Mouse (Mus musculus): Measurements from ENCODE around the gene Cdh26. TPM values are rescaled to one million over a fixed set of nuclear protein-coding genes. Genes with fewer than 3 reads are reported as not detected.

Cdh26 gene
- polyA plus RNA-seq, 1 experiment = not detected

DNA sequence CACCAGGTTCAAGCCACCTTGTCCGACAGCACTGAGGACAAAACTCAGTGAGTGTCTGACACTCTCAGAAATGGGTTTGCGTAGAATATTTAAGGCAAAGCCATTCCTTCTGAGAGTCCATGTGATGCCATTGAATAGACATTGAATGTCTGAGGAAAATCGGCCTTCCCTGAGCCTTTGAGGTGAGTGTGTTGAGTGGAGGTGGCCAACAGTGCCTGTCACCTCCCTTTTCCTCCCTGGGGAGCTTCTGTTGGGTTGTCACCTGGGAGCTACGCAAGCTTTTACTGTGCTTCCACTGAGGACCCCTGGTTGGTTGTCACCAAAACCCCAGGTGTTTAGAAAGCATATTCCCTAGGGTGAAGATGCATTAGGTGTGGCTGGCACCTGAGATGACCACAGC is 1.7 kb upstream of the Cdh26 start:
- TF ChIP-seq GATA1 (IDR thresholded peaks at IDR 0.05; ENCODE audit: low read length) (no peak), TAL1 (IDR thresholded peaks at IDR 0.05; ENCODE audit: low read length) (no peak)
- Histone ChIP-seq H3K4me1 (ENCODE audit: control insufficient read depth) (no peaks in the 10 kb centered on the region), H3K4me3 (replicated peaks) (no peak overlapping the region), H3K27me3 (ENCODE audit: control insufficient read depth) (no peaks in the 10 kb centered on the region), H3K36me3 (ENCODE audit: control insufficient read depth) (no peaks in the 10 kb centered on the region), H3K9me3 (ENCODE audit: control insufficient read depth, low read length) (no peaks in the 10 kb centered on the region)

DNA sequence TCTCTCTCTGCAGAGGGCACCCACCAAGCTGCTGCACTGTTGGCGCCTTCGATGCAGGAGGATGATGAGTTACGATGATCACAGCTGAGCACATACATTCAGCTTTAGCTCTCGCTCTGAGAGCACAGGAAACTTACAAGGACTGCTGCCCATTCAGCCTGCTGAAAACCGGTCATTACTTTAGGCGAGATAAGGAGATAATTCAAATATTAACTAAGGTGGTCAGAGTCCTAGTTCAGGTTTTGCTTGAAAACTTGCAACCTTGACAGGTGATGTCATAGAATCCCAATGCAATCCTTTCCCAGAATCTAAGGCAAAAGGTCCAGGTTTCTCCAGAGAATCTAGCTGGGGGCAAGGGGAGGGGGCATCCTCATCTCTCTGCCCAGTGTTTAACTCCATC is 905 bp upstream of the Cdh26 start:
- H3K9me3 ChIP-seq (ENCODE audit: control insufficient read depth, low read length) = no peaks in the 10 kb centered on the region
- H3K36me3 ChIP-seq (ENCODE audit: control insufficient read depth) = no peaks in the 10 kb centered on the region
- TF ChIP-seq TAL1 (IDR thresholded peaks at IDR 0.05; ENCODE audit: low read length) = no peak
- no peak for TF ChIP-seq GATA1 (IDR thresholded peaks at IDR 0.05; ENCODE audit: low read length)
- H3K4me1 ChIP-seq (ENCODE audit: control insufficient read depth) = no peaks in the 10 kb centered on the region
- no peak overlapping the region for H3K4me3 ChIP-seq (replicated peaks)
- H3K27me3 ChIP-seq (ENCODE audit: control insufficient read depth) = no peaks in the 10 kb centered on the region

DNA sequence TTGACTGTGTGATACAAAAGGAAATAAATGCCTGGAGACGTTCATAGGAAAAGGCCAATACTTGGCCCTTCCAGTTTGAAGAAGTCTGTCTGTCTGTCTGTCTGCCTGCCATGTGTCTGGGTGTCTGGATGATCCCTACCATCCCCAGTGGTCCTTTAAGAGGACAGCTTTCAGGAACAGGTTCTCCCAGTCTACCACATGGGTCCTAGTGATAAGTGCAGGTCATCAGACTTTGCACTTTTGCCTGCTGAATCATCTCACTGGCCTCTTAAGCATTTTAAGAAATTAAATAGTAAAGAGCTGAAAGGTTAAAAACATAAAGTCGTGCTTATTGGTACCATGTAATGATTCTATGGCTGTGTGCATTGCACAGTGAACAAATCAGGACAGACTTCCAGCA is 3.2 kb downstream of the Cdh26 start:
- H3K27me3 ChIP-seq (ENCODE audit: control insufficient read depth) = no peaks in the 10 kb centered on the region
- no peaks in the 10 kb centered on the region for H3K4me1 ChIP-seq (ENCODE audit: control insufficient read depth)
- no peak overlapping the region for H3K4me3 ChIP-seq (replicated peaks)
- H3K36me3 ChIP-seq (ENCODE audit: control insufficient read depth) = no peaks in the 10 kb centered on the region
- H3K9me3 ChIP-seq (ENCODE audit: control insufficient read depth, low read length) = no peaks in the 10 kb centered on the region; the same call in 1 of the 2 replicates
- TF ChIP-seq TAL1 (IDR thresholded peaks at IDR 0.05; ENCODE audit: low read length) (no peak), GATA1 (IDR thresholded peaks at IDR 0.05; ENCODE audit: low read length) (no peak)

DNA sequence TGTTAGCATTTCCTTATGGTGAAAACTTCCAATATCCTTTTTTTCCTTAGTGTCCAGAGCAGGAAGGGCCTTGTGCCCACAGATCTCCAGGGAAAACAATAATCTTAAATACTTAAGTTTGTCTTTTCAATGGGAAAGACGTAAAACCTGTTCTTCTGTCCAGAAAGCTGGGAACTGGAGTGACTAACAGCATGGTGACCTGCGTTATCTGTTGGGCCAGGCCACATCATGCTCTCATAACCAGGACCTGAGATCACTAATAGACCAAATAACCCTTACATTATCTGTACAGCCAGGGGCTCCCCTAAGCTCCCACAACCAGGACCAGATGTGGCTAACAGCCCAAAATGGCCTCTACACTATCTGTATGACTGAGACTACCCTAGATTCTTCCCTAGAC is 3.6 kb downstream of the Cdh26 start:
- no peaks in the 10 kb centered on the region for H3K27me3 ChIP-seq (ENCODE audit: control insufficient read depth)
- no peak overlapping the region for H3K4me3 ChIP-seq (replicated peaks)
- no peaks in the 10 kb centered on the region for H3K4me1 ChIP-seq (ENCODE audit: control insufficient read depth)
- no peaks in the 10 kb centered on the region; the same call in 1 of the 2 replicates for H3K9me3 ChIP-seq (ENCODE audit: control insufficient read depth, low read length)
- TF ChIP-seq GATA1 (IDR thresholded peaks at IDR 0.05; ENCODE audit: low read length) (no peak), TAL1 (IDR thresholded peaks at IDR 0.05; ENCODE audit: low read length) (no peak)
- no peaks in the 10 kb centered on the region for H3K36me3 ChIP-seq (ENCODE audit: control insufficient read depth)

DNA sequence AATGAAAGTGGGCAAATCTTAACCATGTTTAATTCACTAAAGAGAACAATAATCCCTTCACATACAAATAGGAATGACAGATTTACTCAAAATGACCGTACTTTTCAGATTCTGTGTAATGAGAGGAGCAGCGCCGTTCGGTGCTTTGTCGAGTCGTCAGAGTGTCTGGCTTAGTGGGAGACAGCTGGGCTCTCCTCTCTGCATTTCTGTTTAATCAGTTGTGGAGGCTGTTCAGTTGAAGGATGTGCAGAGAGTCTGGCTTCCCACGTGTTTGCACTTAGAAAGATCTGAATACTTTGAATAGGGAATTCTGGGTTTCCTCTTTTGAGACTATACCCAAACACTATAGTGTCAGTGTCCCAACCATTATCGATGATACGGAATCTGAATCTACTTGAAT is 7.0 kb downstream of the Cdh26 start:
- no peaks in the 10 kb centered on the region for H3K27me3 ChIP-seq (ENCODE audit: control insufficient read depth)
- no peaks in the 10 kb centered on the region for H3K36me3 ChIP-seq (ENCODE audit: control insufficient read depth)
- H3K4me1 ChIP-seq (ENCODE audit: control insufficient read depth) = no peaks in the 10 kb centered on the region
- H3K4me3 ChIP-seq (replicated peaks) = no peak overlapping the region
- H3K9me3 ChIP-seq (ENCODE audit: control insufficient read depth, low read length) = peaks cover 5% of the 10 kb centered on the region; the same call in 1 of the 2 replicates
- TF ChIP-seq TAL1 (IDR thresholded peaks at IDR 0.05; ENCODE audit: low read length) (no peak), GATA1 (IDR thresholded peaks at IDR 0.05; ENCODE audit: low read length) (no peak)

DNA sequence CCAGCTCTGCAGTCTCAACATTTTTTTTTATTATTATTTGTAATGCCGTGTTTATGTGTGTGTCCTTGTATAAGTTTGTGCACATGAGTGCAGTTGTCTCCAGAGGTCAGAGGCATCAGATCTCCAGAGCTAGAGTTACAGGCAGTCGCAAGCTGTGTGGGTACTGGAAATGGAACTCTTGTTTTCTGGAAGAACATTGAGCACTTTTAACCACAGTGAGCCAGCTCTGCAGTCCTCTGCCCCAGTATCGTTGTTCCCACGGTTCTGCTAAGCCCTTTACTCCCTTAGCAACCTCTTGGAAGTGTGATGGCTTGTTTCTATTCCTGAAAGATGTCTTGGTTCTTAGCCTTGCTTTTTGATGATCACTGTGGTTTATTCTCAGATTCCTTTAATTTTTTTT is 19.1 kb downstream of the Cdh26 start:
- TF ChIP-seq TAL1 (IDR thresholded peaks at IDR 0.05; ENCODE audit: low read length) = no peak
- no peak for TF ChIP-seq GATA1 (IDR thresholded peaks at IDR 0.05; ENCODE audit: low read length)
- no peaks in the 10 kb centered on the region for H3K36me3 ChIP-seq (ENCODE audit: control insufficient read depth)
- H3K4me1 ChIP-seq (ENCODE audit: control insufficient read depth) = no peaks in the 10 kb centered on the region
- H3K27me3 ChIP-seq (ENCODE audit: control insufficient read depth) = no peaks in the 10 kb centered on the region
- H3K4me3 ChIP-seq (replicated peaks) = no peak overlapping the region
- H3K9me3 ChIP-seq (ENCODE audit: control insufficient read depth, low read length) = peaks cover 3% of the 10 kb centered on the region; the same call in 1 of the 2 replicates

DNA sequence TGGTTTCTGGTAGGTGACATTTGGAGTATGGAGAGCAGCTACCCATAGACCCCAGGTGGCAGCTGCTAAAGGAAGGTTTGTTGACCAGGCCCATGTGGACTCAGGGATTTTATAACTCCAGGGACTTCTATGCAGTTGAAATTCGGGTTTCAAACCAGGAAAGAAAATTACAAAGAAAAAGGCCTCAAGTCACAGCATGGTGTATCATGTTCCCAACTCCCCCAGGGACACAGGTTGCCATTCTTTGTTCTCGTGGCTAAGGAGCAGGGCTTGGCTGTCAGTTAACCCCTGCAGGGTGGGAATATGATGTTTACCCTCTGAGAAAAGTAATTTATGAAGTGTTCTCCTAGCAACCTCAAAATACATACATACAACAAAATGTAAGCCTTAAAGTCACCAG is 19.9 kb downstream of the Cdh26 start:
- TF ChIP-seq TAL1 (IDR thresholded peaks at IDR 0.05; ENCODE audit: low read length) = no peak
- no peak for TF ChIP-seq GATA1 (IDR thresholded peaks at IDR 0.05; ENCODE audit: low read length)
- Histone ChIP-seq H3K4me3 (replicated peaks) (no peak overlapping the region), H3K4me1 (ENCODE audit: control insufficient read depth) (no peaks in the 10 kb centered on the region), H3K36me3 (ENCODE audit: control insufficient read depth) (no peaks in the 10 kb centered on the region), H3K27me3 (ENCODE audit: control insufficient read depth) (no peaks in the 10 kb centered on the region), H3K9me3 (ENCODE audit: control insufficient read depth, low read length) (peaks cover 3% of the 10 kb centered on the region; the same call in 1 of the 2 replicates)

DNA sequence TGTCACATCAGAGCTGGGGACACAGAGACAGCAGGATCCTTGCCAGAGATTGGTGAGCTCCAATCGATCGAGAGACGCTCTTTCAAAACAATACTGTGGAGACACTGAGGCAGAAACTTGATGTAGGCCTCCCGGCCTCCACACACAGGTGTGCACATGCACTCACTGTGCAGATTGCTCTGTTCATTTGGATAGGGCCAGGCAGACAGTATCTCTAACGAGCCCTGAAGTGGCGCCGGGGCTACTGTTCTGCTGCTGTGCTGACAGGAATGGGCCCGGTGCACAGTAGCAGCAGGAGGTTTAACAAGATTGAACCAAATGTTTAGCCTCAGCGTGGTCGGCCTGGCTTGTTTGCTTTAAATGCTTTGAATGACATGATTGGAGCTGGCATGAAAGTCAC is 20.6 kb downstream of the Cdh26 start:
- H3K36me3 ChIP-seq (ENCODE audit: control insufficient read depth) = no peaks in the 10 kb centered on the region
- no peak overlapping the region for H3K4me3 ChIP-seq (replicated peaks)
- peaks cover 3% of the 10 kb centered on the region; the same call in 1 of the 2 replicates for H3K9me3 ChIP-seq (ENCODE audit: control insufficient read depth, low read length)
- TF ChIP-seq TAL1 (IDR thresholded peaks at IDR 0.05; ENCODE audit: low read length) (no peak), GATA1 (IDR thresholded peaks at IDR 0.05; ENCODE audit: low read length) (no peak)
- H3K4me1 ChIP-seq (ENCODE audit: control insufficient read depth) = no peaks in the 10 kb centered on the region
- H3K27me3 ChIP-seq (ENCODE audit: control insufficient read depth) = no peaks in the 10 kb centered on the region

DNA sequence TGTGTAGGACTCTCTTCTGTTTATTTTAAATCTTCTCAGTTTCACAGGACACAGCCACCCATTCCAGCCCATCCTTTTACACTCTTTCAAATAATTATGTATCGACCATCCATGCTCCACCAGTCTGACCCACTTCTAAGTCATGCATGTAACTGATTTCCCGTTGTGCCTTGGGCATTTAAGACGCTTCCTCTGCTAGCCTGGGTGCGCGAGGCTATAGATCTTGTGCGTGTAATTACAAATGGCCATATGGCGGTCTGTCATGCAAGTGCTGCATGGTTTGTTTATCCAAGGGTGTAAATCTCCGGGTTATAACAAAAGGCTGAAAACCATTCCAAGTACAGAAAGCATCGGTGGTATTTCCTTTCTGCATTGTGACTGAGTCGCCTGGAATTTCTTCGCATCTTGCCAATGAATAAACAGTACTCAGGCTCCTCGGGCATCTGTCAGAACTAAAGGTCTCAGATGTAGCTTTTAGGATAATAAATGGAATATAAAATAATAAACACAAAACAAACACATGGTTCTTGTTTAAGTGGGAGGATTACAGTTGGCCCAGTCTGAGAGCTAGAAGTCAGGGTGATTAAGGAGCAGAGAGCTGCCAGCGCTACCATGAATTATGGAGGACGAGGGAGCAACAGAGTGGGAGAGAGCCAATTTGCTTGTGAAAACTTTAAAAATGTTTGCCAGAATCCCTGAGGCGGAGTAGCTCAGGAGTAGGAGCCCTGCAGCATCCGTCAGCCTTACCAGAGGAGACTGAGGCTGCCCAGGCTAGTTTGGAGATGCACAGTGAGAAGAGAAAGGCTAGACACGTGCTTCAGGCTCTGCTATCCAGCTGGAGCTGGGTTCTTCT is 24.6 kb downstream of the Cdh26 start:
- H3K9me3 ChIP-seq (ENCODE audit: control insufficient read depth, low read length) = peaks cover 2% of the 10 kb centered on the region; the same call in 1 of the 2 replicates
- H3K36me3 ChIP-seq (ENCODE audit: control insufficient read depth) = no peaks in the 10 kb centered on the region
- TF ChIP-seq GATA1 (IDR thresholded peaks at IDR 0.05; ENCODE audit: low read length) (no peak), TAL1 (IDR thresholded peaks at IDR 0.05; ENCODE audit: low read length) (no peak)
- H3K27me3 ChIP-seq (ENCODE audit: control insufficient read depth) = no peaks in the 10 kb centered on the region
- no peaks in the 10 kb centered on the region for H3K4me1 ChIP-seq (ENCODE audit: control insufficient read depth)
- H3K4me3 ChIP-seq (replicated peaks) = no peak overlapping the region
